Mouse (Mus musculus): Measurements from ENCODE around the gene Gm11114. TPM values are rescaled to one million over a fixed set of nuclear protein-coding genes. Genes with fewer than 3 reads are reported as not detected.
A peak's percentile ranks its signal among the peaks of the same experiment; 100 is the strongest.

The Gm11114 gene
- polyA plus RNA-seq, 1 experiment from 2014 or later: not detected

DNA sequence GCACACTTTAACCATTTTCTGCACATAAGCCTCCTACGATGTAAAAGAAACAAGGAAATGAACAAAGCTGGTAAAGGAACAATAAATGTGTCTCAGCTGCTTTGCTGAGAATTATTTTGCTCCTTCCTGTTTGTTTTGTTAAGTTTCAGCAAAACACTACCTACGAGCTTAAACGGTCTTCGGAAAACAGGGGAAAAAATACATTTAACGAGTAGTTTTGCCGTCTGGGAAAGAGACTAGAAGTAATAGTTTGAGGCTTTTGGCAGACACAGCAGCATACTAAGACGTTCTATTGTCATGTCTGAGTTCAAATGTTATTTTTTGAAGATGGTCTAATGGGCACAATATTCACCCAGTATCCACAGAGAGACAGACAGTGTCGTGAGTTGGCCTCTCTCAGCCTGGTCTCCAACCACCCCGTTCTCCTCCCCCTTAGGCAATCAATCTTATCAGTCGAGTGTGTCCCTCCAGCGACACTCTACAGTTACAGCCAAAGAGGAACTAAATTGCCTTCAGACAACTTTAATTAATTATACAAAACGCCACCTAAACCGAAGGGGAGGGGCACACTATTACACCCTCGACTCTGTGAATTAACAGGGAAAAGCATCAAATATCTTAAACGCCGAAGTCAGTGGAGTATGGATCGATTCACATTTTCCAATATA lies 12.8 kb downstream of the Gm11114 start:
- no peak for DNase-seq (ENCODE audit: low spot score)
- peaks cover 12% of the 10 kb centered on the region; the same call in 1 of the 2 replicates for H3K27me3 ChIP-seq (replicated peaks; ENCODE audit: control insufficient read depth, insufficient read depth, low read length)
- no peaks in the 10 kb centered on the region for H3K4me1 ChIP-seq (ENCODE audit: control insufficient read depth, insufficient read depth, low read length)
- 32% methylated on average over 17 of the region's 17 CpGs for WGBS
- ATAC-seq (ENCODE audit: low read depth): no peak
- peak overlapping the region; percentile 89 for H3K4me2 ChIP-seq (ENCODE audit: low read depth, low read length)
- no peaks in the 10 kb centered on the region for H3K36me3 ChIP-seq (ENCODE audit: control insufficient read depth, insufficient read depth, low read length)
- peak overlapping the region; percentile 66 for H3K4me3 ChIP-seq (ENCODE audit: low read depth, low read length)
- peak overlapping the region; percentile 71 for H3K9ac ChIP-seq (ENCODE audit: low read depth, low read length)
- H3K27ac ChIP-seq (replicated peaks; ENCODE audit: low read depth, low read length): no peak overlapping the region
- H3K9me3 ChIP-seq (ENCODE audit: control insufficient read depth, low read length): no peaks in the 10 kb centered on the region

DNA sequence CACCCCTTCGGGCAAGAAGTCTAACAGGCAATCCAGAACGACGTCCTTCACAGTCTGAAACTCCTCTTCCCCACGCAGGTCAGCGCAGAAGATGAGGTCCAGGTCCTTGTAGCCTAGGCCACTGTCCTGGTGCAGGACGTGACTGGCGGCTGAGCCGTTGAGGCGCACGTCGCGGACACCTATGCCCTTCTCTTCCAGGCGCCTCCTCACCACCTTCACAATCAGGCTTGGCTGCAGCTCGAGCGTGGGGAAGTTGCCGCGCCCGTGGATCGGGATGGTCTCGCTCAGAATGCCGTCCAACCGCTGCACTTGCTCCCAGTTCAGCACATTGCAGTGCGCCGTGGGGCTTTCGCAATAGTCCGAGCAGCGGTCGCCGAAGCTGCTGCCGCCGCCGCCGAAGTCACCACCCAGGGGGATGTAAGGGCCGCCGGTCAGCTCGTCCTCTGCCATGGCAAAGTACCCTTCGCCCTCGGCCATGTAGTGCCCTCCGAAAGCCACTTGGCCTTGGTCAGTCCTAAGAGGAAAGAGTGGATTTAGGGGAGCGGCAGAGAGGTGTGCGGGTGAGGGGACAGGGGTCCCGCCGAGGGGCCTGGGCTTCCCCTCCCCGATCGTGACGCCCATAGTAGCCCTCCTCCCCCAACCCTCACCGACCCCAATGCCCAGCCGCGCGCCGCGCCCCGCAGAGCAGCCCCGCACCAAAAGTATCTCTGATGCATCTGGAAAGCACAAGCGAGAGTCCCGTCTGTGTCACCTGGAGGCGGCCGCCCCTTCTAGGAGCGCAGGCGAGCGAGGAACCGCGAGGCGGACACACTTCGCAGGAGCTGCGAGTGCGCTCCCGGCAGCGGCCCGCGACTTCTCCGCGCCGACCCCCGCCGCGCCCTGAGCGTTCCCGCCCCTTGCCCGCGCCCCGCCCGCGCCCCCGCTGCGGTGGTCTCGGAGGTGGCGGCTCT lies 14.0 kb downstream of the Gm11114 start:
- no peaks in the 10 kb centered on the region for H3K9me3 ChIP-seq (ENCODE audit: control insufficient read depth, low read length)
- peak; percentile 70 for ATAC-seq (ENCODE audit: low read depth)
- H3K4me3 ChIP-seq (ENCODE audit: low read depth, low read length): peak overlapping the region; percentile 66
- H3K36me3 ChIP-seq (ENCODE audit: control insufficient read depth, insufficient read depth, low read length): no peaks in the 10 kb centered on the region
- H3K27me3 ChIP-seq (replicated peaks; ENCODE audit: control insufficient read depth, insufficient read depth, low read length): peaks cover 12% of the 10 kb centered on the region; the same call in 1 of the 2 replicates
- H3K4me2 ChIP-seq (ENCODE audit: low read depth, low read length): peak overlapping the region; percentile 89
- H3K9ac ChIP-seq (ENCODE audit: low read depth, low read length): peak overlapping the region; percentile 71
- no peaks in the 10 kb centered on the region for H3K4me1 ChIP-seq (ENCODE audit: control insufficient read depth, insufficient read depth, low read length)
- DNase-seq (ENCODE audit: low spot score): no peak
- 3% methylated on average over 30 of the region's 88 CpGs for WGBS
- H3K27ac ChIP-seq (replicated peaks; ENCODE audit: low read depth, low read length): peak overlapping the region; percentile 85

DNA sequence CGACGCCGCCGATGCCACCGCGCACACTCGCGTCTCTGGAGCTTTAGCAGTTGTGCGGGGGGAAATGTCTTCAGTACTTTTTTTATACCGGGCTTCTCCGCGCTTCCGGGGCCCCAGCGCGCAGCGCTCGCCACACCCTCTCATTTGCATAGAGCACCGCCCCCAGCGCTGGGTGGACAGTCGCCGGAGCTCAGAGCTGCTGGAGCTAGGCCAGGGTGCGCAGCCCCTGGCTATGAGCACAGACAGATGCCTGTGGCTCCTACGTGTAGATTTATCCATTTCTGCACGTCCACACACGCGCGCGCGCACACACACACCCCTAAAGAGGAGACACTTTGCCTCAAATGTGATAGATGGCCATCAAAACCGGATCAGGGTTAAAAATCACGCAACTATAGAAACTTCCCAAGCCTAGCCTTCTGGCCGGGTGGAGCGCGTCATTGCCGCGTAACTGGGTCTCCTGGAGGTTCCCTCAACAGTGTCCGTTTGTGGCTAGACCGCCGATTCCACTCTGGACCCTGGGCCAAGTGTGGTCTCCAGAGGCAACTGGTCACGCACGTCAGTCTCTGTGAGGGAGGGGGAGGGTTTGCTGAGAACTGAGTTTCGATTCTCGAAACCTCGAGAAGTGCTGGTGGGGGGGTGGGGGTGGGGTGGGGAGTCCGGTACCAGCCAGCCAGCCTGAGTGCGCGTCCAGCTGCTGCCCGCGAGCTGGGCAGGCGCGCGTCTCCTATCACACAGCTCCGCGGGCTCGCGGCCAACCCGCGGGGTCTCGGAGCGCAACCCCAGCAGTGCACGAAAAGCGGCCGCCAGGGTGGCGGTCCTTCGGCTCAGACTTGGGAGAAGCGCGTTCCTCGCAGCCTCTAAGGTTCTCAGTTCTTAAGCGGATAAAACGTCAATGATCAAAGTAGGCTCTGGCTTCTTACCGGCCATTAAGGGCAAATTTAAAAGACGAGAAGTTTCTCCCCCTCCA lies 15.0 kb downstream of the Gm11114 start, which contains the start of gene Tent5a:
TSS of gene Tent5a (minus strand) at position 107 of the 970 bp plus-strand sequence.
- H3K4me3 ChIP-seq (ENCODE audit: low read depth, low read length): peak within 1 kb of the TSS; percentile 66
- no peaks in the 10 kb centered on the region for H3K9me3 ChIP-seq (ENCODE audit: control insufficient read depth, low read length)
- no peaks in the 10 kb centered on the region for H3K4me1 ChIP-seq (ENCODE audit: control insufficient read depth, insufficient read depth, low read length)
- H3K9ac ChIP-seq (ENCODE audit: low read depth, low read length): peak within 1 kb of the TSS; percentile 71
- H3K4me2 ChIP-seq (ENCODE audit: low read depth, low read length): peak within 1 kb of the TSS; percentile 89
- under 1% methylated on average over 55 of the region's 72 CpGs for WGBS
- H3K27ac ChIP-seq (replicated peaks; ENCODE audit: low read depth, low read length): peak within 1 kb of the TSS; percentile 85
- peak; percentile 94 for ATAC-seq (ENCODE audit: low read depth)
- H3K27me3 ChIP-seq (replicated peaks; ENCODE audit: control insufficient read depth, insufficient read depth, low read length): peaks cover 12% of the 10 kb centered on the region; the same call in 1 of the 2 replicates
- H3K36me3 ChIP-seq (ENCODE audit: control insufficient read depth, insufficient read depth, low read length): no peaks in the 10 kb centered on the region
- DNase-seq (ENCODE audit: low spot score): peak; percentile 95

DNA sequence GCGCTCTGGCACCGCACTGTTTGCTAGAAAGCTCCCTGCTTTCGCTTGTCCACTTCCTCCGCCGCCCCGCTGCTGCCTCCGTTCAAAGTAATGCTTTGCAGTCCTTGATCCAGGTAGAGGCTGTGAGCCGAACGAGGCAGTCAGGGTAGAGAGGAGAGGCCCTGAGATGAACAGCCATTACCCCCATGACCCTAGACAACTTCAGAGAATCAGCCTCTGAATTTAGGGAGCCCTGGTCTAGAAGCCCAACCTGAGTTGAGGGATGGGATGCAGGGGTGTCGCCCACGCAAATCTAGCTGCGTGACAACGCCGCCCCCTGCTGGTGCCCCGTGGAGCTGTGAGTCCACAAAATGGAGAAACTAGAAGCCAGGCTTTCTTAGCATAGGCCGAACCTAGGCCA lies 15.7 kb downstream of the Gm11114 start:
- ATAC-seq (ENCODE audit: low read depth): peak; percentile 38
- 3% methylated on average over 16 of the region's 16 CpGs for WGBS
- no peaks in the 10 kb centered on the region for H3K36me3 ChIP-seq (ENCODE audit: control insufficient read depth, insufficient read depth, low read length)
- no peaks in the 10 kb centered on the region for H3K4me1 ChIP-seq (ENCODE audit: control insufficient read depth, insufficient read depth, low read length)
- no peaks in the 10 kb centered on the region for H3K9me3 ChIP-seq (ENCODE audit: control insufficient read depth, low read length)
- DNase-seq (ENCODE audit: low spot score): peak; percentile 85
- peaks cover 12% of the 10 kb centered on the region; the same call in 1 of the 2 replicates for H3K27me3 ChIP-seq (replicated peaks; ENCODE audit: control insufficient read depth, insufficient read depth, low read length)
- peak overlapping the region; percentile 89 for H3K4me2 ChIP-seq (ENCODE audit: low read depth, low read length)
- H3K9ac ChIP-seq (ENCODE audit: low read depth, low read length): peak overlapping the region; percentile 71
- peak overlapping the region; percentile 66 for H3K4me3 ChIP-seq (ENCODE audit: low read depth, low read length)
- peak overlapping the region; percentile 85 for H3K27ac ChIP-seq (replicated peaks; ENCODE audit: low read depth, low read length)

DNA sequence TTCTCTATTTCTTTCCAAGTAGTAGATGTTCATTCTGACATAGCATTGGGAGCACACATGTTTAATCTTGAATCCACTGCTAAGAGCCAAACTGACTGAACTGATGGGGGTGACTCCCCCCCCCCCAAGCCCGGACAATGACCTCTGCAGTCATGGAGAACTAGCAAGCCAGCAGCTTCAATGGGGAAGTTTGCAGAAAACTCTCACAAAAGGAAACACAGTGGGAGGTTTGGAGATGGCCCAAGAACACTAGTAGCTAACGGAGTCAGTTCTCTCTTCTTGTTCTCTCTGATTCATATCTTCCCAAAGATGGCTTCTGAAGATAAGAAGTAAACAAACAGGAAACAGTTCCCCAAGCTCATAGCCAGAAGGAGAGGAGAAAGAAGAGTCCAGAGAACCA lies 18.9 kb downstream of the Gm11114 start:
- H3K27ac ChIP-seq (replicated peaks; ENCODE audit: low read depth, low read length): no peak overlapping the region
- no peaks in the 10 kb centered on the region for H3K4me1 ChIP-seq (ENCODE audit: control insufficient read depth, insufficient read depth, low read length)
- H3K4me3 ChIP-seq (ENCODE audit: low read depth, low read length): no peak overlapping the region
- ATAC-seq (ENCODE audit: low read depth): no peak
- no peaks in the 10 kb centered on the region for H3K9me3 ChIP-seq (ENCODE audit: control insufficient read depth, low read length)
- no peak overlapping the region for H3K9ac ChIP-seq (ENCODE audit: low read depth, low read length)
- no peak for DNase-seq (ENCODE audit: low spot score)
- no peaks in the 10 kb centered on the region for H3K36me3 ChIP-seq (ENCODE audit: control insufficient read depth, insufficient read depth, low read length)
- WGBS: 81% methylated on average over 2 of the region's 2 CpGs
- H3K4me2 ChIP-seq (ENCODE audit: low read depth, low read length): no peak overlapping the region
- H3K27me3 ChIP-seq (replicated peaks; ENCODE audit: control insufficient read depth, insufficient read depth, low read length): peaks cover 3% of the 10 kb centered on the region; the same call in 1 of the 2 replicates

DNA sequence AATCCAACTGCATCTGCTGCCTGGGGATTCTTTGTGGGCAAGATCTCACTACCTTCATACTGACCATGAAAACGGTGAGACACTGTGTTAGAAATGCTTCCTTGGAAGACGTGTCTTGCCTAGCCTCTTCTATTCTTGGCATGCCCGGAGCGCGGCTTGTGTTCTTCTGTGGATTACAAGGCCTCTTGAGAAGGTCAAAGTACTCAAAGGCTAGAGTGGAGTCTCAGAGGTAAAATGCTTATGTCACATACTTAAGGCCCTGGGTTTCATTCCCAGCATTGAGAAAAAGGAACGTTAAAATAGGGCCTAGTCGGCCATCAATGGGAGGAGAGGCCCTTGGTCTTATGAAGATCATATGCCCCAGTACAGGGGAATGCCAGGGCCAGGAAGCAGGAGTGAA lies 23.5 kb downstream of the Gm11114 start:
- Histone ChIP-seq H3K36me3 (ENCODE audit: control insufficient read depth, insufficient read depth, low read length) (no peaks in the 10 kb centered on the region), H3K4me1 (ENCODE audit: control insufficient read depth, insufficient read depth, low read length) (no peaks in the 10 kb centered on the region), H3K27ac (replicated peaks; ENCODE audit: low read depth, low read length) (no peak overlapping the region), H3K4me3 (ENCODE audit: low read depth, low read length) (no peak overlapping the region), H3K27me3 (replicated peaks; ENCODE audit: control insufficient read depth, insufficient read depth, low read length) (no peaks in the 10 kb centered on the region), H3K9ac (ENCODE audit: low read depth, low read length) (no peak overlapping the region), H3K9me3 (ENCODE audit: control insufficient read depth, low read length) (no peaks in the 10 kb centered on the region), H3K4me2 (ENCODE audit: low read depth, low read length) (no peak overlapping the region)
- ATAC-seq (ENCODE audit: low read depth): no peak
- WGBS: 87% methylated on average over 7 of the region's 7 CpGs
- DNase-seq (ENCODE audit: low spot score): no peak

DNA sequence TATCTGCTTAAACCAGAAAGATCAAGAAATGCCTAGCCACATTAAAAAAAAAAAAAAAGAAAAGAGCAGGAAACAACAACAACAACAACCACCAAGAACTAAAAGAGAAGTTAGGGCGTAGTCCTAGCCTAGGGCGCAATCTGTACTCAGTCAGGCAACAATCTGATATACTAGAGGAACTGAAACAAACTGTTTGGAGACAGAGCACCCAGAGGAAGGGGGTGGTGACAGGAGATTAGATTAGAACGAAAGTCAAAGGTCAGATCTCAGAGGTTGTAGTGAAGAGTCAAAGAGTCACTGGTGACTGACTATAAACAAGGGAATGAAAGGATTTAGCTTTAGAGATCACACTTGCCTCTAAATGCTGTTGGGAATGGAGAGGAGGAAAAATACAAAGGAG lies 27.7 kb downstream of the Gm11114 start:
- Histone ChIP-seq H3K9me3 (ENCODE audit: control insufficient read depth, low read length) (no peaks in the 10 kb centered on the region), H3K4me3 (ENCODE audit: low read depth, low read length) (no peak overlapping the region), H3K9ac (ENCODE audit: low read depth, low read length) (no peak overlapping the region), H3K36me3 (ENCODE audit: control insufficient read depth, insufficient read depth, low read length) (no peaks in the 10 kb centered on the region), H3K27me3 (replicated peaks; ENCODE audit: control insufficient read depth, insufficient read depth, low read length) (no peaks in the 10 kb centered on the region), H3K4me2 (ENCODE audit: low read depth, low read length) (no peak overlapping the region), H3K27ac (replicated peaks; ENCODE audit: low read depth, low read length) (no peak overlapping the region), H3K4me1 (ENCODE audit: control insufficient read depth, insufficient read depth, low read length) (no peaks in the 10 kb centered on the region)
- ATAC-seq (ENCODE audit: low read depth) (no peak), DNase-seq (ENCODE audit: low spot score) (no peak)
- 72% methylated on average over 3 of the region's 3 CpGs for WGBS
